Mouse (Mus musculus) neural tube, embryonic 11.5 days (tissue): Measurements from ENCODE around the gene Cd164l2. TPM values are rescaled to one million over a fixed set of nuclear protein-coding genes. Genes with fewer than 3 reads are reported as not detected.

Source experiments
- ATAC-seq: fragments of 200-750 bp; cut with Nextera tagmentation; 2 replicates; pipeline ENCODE4 v1.8.0; 2017; ENCODE audit warnings: moderate number of reproducible peaks, mild to moderate bottlenecking, moderate TSS enrichment, moderate library complexity; ENCODE audit not compliant: insufficient read depth, low FRiP score, low TSS enrichment
- DNase-seq: peaks from one replicate; pipeline ENCODE4 v3.0.0-alpha.2; 2015; ENCODE audit warnings: low spot score
- H3K27ac ChIP-seq: fragments of 300-500 bp; sonication (generic); 2 replicates; pipeline ENCODE4 v1.5.1; 2014; ENCODE audit warnings: low read depth, mild to moderate bottlenecking, low read length
- H3K27me3 ChIP-seq: fragments of 300-500 bp; sonication (generic); 2 replicates; pipeline ENCODE4 v1.6.1; 2014; ENCODE audit warnings: mild to moderate bottlenecking, low read length, mixed read lengths; ENCODE audit not compliant: control insufficient read depth, insufficient read depth
- H3K36me3 ChIP-seq: fragments of 300-500 bp; sonication (generic); 2 replicates; pipeline ENCODE4 v1.6.1; 2014; ENCODE audit warnings: mild to moderate bottlenecking, low read length, moderate library complexity, mixed read lengths; ENCODE audit not compliant: control insufficient read depth, insufficient read depth
- H3K4me1 ChIP-seq: fragments of 300-500 bp; sonication (generic); 2 replicates; pipeline ENCODE4 v1.6.1; 2014; ENCODE audit warnings: low read length, mixed read lengths; ENCODE audit not compliant: control insufficient read depth, insufficient read depth
- H3K4me2 ChIP-seq: fragments of 300-500 bp; sonication (generic); 2 replicates; pipeline ENCODE4 v1.6.1; 2014; ENCODE audit warnings: low read depth, mild to moderate bottlenecking, moderate library complexity
- H3K4me3 ChIP-seq: fragments of 300-500 bp; sonication (generic); 2 replicates; pipeline ENCODE4 v1.5.1; 2014; ENCODE audit warnings: low read depth, low read length
- H3K9ac ChIP-seq: fragments of 300-500 bp; sonication (generic); 2 replicates; pipeline ENCODE4 v1.6.1; 2014; ENCODE audit warnings: mild to moderate bottlenecking, low read length
- H3K9me3 ChIP-seq: fragments of 300-500 bp; sonication (generic); 2 replicates; pipeline ENCODE4 v1.6.1; 2016; ENCODE audit warnings: low read length; ENCODE audit not compliant: control insufficient read depth
- WGBS: fragments of 180-500 bp; shearing (Covaris S2); extraction: QIAGEN DNeasy Blood & Tissue Kit; methylation state at CpG from one replicate; pipeline ENCODE4 v1.1.7; 2014; 5-methylcytosine and 5-hydroxymethylcytosine counted together
- polyA plus RNA-seq: library from polyadenylated mRNA; unstranded; fragments of >200 nt; fragmentation: Nextera tagmentation; extraction: Ambion mirVana; gene quantifications from 2 replicates; pipeline ENCODE4 v1.2.1, GENCODE M21; 2014

The Cd164l2 gene
- polyA plus RNA-seq, 1 experiment from 2014 or later, result 0.32 TPM

- Histone ChIP-seq H3K9ac (0 out of 2 replicates have a peak overlapping the region, but pooled peaks have one; percentile 5), H3K4me1 (no peaks in the 10 kb centered on the region), H3K36me3 (no peaks in the 10 kb centered on the region), H3K27ac (no peak overlapping the region), H3K27me3 (peaks cover 11% of the 10 kb centered on the region; the same call in 1 of the 2 replicates), H3K4me2 (peak overlapping the region; percentile 40), H3K9me3 (no peaks in the 10 kb centered on the region), H3K4me3 (peak overlapping the region; percentile 21; the same call in 1 of the 2 replicates)
- DNase-seq, result no peak
- WGBS, result 1% methylated on average over 25 of the region's 25 CpGs
- no peak for ATAC-seq
Measured at GRCm38 (mm10) chr4:133220656-133221055, 8.7 kb downstream of the Cd164l2 start.

- Histone ChIP-seq H3K27ac (no peak overlapping the region), H3K9me3 (no peaks in the 10 kb centered on the region), H3K27me3 (peaks cover 11% of the 10 kb centered on the region; the same call in 1 of the 2 replicates), H3K4me3 (no peak overlapping the region), H3K36me3 (no peaks in the 10 kb centered on the region), H3K9ac (no peak overlapping the region), H3K4me1 (no peaks in the 10 kb centered on the region), H3K4me2 (no peak overlapping the region)
- no peak for DNase-seq
- no peak for ATAC-seq
- WGBS, result 82% methylated on average over 8 of the region's 8 CpGs
Measured at GRCm38 (mm10) chr4:133221701-133222100, 9.8 kb downstream of the Cd164l2 start.

- WGBS, result 42% methylated on average over 5 of the region's 5 CpGs
- no peak overlapping the region for H3K27ac ChIP-seq
- H3K4me2 ChIP-seq, result no peak overlapping the region
- H3K4me1 ChIP-seq, result no peaks in the 10 kb centered on the region
- no peak overlapping the region for H3K9ac ChIP-seq
- no peak for DNase-seq
- peaks cover 11% of the 10 kb centered on the region; the same call in 1 of the 2 replicates for H3K27me3 ChIP-seq
- no peak overlapping the region for H3K4me3 ChIP-seq
- no peak for ATAC-seq
- H3K36me3 ChIP-seq, result no peaks in the 10 kb centered on the region
- no peaks in the 10 kb centered on the region for H3K9me3 ChIP-seq
Measured at GRCm38 (mm10) chr4:133223875-133224274, 11.9 kb downstream of the Cd164l2 start.

GRCm38 (mm10) chr4:133226073-133226472, 14.1 kb downstream of the Cd164l2 start:
- Histone ChIP-seq H3K9ac (no peak overlapping the region), H3K4me3 (no peak overlapping the region)

GRCm38 (mm10) chr4:133227636-133228035, 15.7 kb downstream of the Cd164l2 start:
- no peak for ATAC-seq
- 57% methylated on average over 8 of the region's 8 CpGs for WGBS
- H3K4me2 ChIP-seq, result no peak overlapping the region

More at GRCm38 (mm10) chr4:133226073-133226472, 14.1 kb downstream of the Cd164l2 start:
- Histone ChIP-seq H3K4me2 (no peak overlapping the region), H3K36me3 (no peaks in the 10 kb centered on the region), H3K4me1 (no peaks in the 10 kb centered on the region), H3K27me3 (0 out of 2 replicates have a peak, but pooled peaks cover 8% of the 10 kb centered on the region), H3K9me3 (no peaks in the 10 kb centered on the region), H3K27ac (no peak overlapping the region)
- 80% methylated on average over 10 of the region's 10 CpGs for WGBS
- ATAC-seq (no peak), DNase-seq (no peak)

GRCm38 (mm10) chr4:133229582-133229981, 17.7 kb downstream of the Cd164l2 start:
- Histone ChIP-seq H3K9me3 (no peaks in the 10 kb centered on the region), H3K27me3 (no peaks in the 10 kb centered on the region), H3K9ac (no peak overlapping the region), H3K4me3 (no peak overlapping the region), H3K36me3 (no peaks in the 10 kb centered on the region), H3K4me2 (no peak overlapping the region), H3K27ac (no peak overlapping the region), H3K4me1 (no peaks in the 10 kb centered on the region)
- no peak for DNase-seq
- ATAC-seq, result no peak
- WGBS, result 70% methylated on average over 8 of the region's 8 CpGs

More at GRCm38 (mm10) chr4:133227636-133228035, 15.7 kb downstream of the Cd164l2 start:
- no peak overlapping the region for H3K9ac ChIP-seq
- 0 out of 2 replicates have a peak, but pooled peaks cover 2% of the 10 kb centered on the region for H3K27me3 ChIP-seq
- H3K4me3 ChIP-seq, result no peak overlapping the region
- H3K4me1 ChIP-seq, result no peaks in the 10 kb centered on the region
- H3K27ac ChIP-seq, result no peak overlapping the region
- no peaks in the 10 kb centered on the region for H3K9me3 ChIP-seq
- peak; percentile 46 for DNase-seq
- no peaks in the 10 kb centered on the region for H3K36me3 ChIP-seq

GRCm38 (mm10) chr4:133233285-133233976, 21.5 kb downstream of the Cd164l2 start:
- DNase-seq, result no peak

GRCm38 (mm10) chr4:133234771-133235170, 22.8 kb downstream of the Cd164l2 start:
- no peaks in the 10 kb centered on the region for H3K27me3 ChIP-seq
- DNase-seq (no peak), ATAC-seq (no peak)
- H3K9ac ChIP-seq, result no peak overlapping the region
- H3K36me3 ChIP-seq, result no peaks in the 10 kb centered on the region
- H3K4me2 ChIP-seq, result no peak overlapping the region
- WGBS, result 55% methylated on average over 5 of the region's 5 CpGs
- H3K27ac ChIP-seq, result no peak overlapping the region
- H3K4me3 ChIP-seq, result no peak overlapping the region
- H3K9me3 ChIP-seq, result no peaks in the 10 kb centered on the region
- H3K4me1 ChIP-seq, result no peaks in the 10 kb centered on the region

More at GRCm38 (mm10) chr4:133233285-133233976, 21.5 kb downstream of the Cd164l2 start:
- Histone ChIP-seq H3K9me3 (no peaks in the 10 kb centered on the region), H3K36me3 (no peaks in the 10 kb centered on the region), H3K4me3 (no peak overlapping the region), H3K27ac (no peak overlapping the region), H3K4me2 (no peak overlapping the region), H3K4me1 (no peaks in the 10 kb centered on the region), H3K9ac (no peak overlapping the region), H3K27me3 (no peaks in the 10 kb centered on the region)
- 39% methylated on average over 10 of the region's 10 CpGs for WGBS
- ATAC-seq, result no peak

GRCm38 (mm10) chr4:133235415-133235814, 23.5 kb downstream of the Cd164l2 start:
- Histone ChIP-seq H3K4me1 (peaks cover under 1% of the 10 kb centered on the region; the same call in 1 of the 2 replicates), H3K36me3 (no peaks in the 10 kb centered on the region), H3K4me2 (no peak overlapping the region), H3K4me3 (no peak overlapping the region), H3K9ac (no peak overlapping the region), H3K9me3 (no peaks in the 10 kb centered on the region), H3K27ac (no peak overlapping the region), H3K27me3 (peaks cover 4% of the 10 kb centered on the region; the same call in 1 of the 2 replicates)
- DNase-seq (no peak), ATAC-seq (no peak)
- 86% methylated on average over 5 of the region's 5 CpGs for WGBS
